Mouse (Mus musculus): ENCODE data around the gene Dennd1a. TPM values are rescaled to one million over a fixed set of nuclear protein-coding genes. Genes with fewer than 3 reads are reported as not detected.

Dennd1a gene
- polyA plus RNA-seq, 1 experiment from 2014 or later, result 10.3 TPM

- Histone ChIP-seq H3K36me3 (ENCODE audit: control insufficient read depth, insufficient read depth) (peaks cover 21% of the 10 kb centered on the region), H3K9me3 (ENCODE audit: control insufficient read depth) (no peaks in the 10 kb centered on the region), H3K4me1 (replicated peaks; ENCODE audit: control insufficient read depth, insufficient read depth, low read length) (0 out of 2 replicates have a peak, but pooled peaks cover 2% of the 10 kb centered on the region), H3K4me3 (ENCODE audit: low read depth, low read length) (no peak overlapping the region), H3K27ac (ENCODE audit: low read depth, low read length) (no peak overlapping the region), H3K9ac (ENCODE audit: low read depth, low read length) (no peak overlapping the region), H3K4me2 (replicated peaks; ENCODE audit: low read depth) (no peak overlapping the region), H3K27me3 (replicated peaks; ENCODE audit: control insufficient read depth, insufficient read depth, low read length) (0 out of 2 replicates have a peak, but pooled peaks cover 8% of the 10 kb centered on the region)
- ATAC-seq, result no peak
- 83% methylated on average over 4 of the region's 4 CpGs for WGBS
- TF ChIP-seq CTCF (IDR thresholded peaks at IDR 0.05; ENCODE audit: low read depth), result no peak
These were observed 490.1 kb downstream of the Dennd1a start for GRCm38 (mm10) chr2:37797046-37797445.

GRCm38 (mm10) chr2:37796021-37796420 is 491.2 kb downstream of the Dennd1a start:
- no peak overlapping the region for H3K27ac ChIP-seq (ENCODE audit: low read depth, low read length)
- TF ChIP-seq CTCF (IDR thresholded peaks at IDR 0.05; ENCODE audit: low read depth), result no peak
- no peak overlapping the region for H3K9ac ChIP-seq (ENCODE audit: low read depth, low read length)

GRCm38 (mm10) chr2:37791340-37791739 is 495.9 kb downstream of the Dennd1a start:
- H3K9ac ChIP-seq (ENCODE audit: low read depth, low read length), result no peak overlapping the region
- no peaks in the 10 kb centered on the region for H3K36me3 ChIP-seq (ENCODE audit: control insufficient read depth, insufficient read depth)
- H3K4me3 ChIP-seq (ENCODE audit: low read depth, low read length), result no peak overlapping the region
- no peaks in the 10 kb centered on the region for H3K9me3 ChIP-seq (ENCODE audit: control insufficient read depth)
- peaks cover 14% of the 10 kb centered on the region; the same call in 1 of the 2 replicates for H3K27me3 ChIP-seq (replicated peaks; ENCODE audit: control insufficient read depth, insufficient read depth, low read length)
- 0 out of 2 replicates have a peak, but pooled peaks cover under 1% of the 10 kb centered on the region for H3K4me1 ChIP-seq (replicated peaks; ENCODE audit: control insufficient read depth, insufficient read depth, low read length)
- no peak overlapping the region for H3K27ac ChIP-seq (ENCODE audit: low read depth, low read length)
- no peak for ATAC-seq
- WGBS, result 77% methylated on average over 4 of the region's 4 CpGs
- TF ChIP-seq CTCF (IDR thresholded peaks at IDR 0.05; ENCODE audit: low read depth), result no peak
- H3K4me2 ChIP-seq (replicated peaks; ENCODE audit: low read depth), result no peak overlapping the region

More at GRCm38 (mm10) chr2:37796021-37796420, 491.2 kb downstream of the Dennd1a start:
- Histone ChIP-seq H3K4me3 (ENCODE audit: low read depth, low read length) (no peak overlapping the region), H3K9me3 (ENCODE audit: control insufficient read depth) (no peaks in the 10 kb centered on the region), H3K27me3 (replicated peaks; ENCODE audit: control insufficient read depth, insufficient read depth, low read length) (0 out of 2 replicates have a peak, but pooled peaks cover 8% of the 10 kb centered on the region), H3K36me3 (ENCODE audit: control insufficient read depth, insufficient read depth) (peaks cover 12% of the 10 kb centered on the region), H3K4me1 (replicated peaks; ENCODE audit: control insufficient read depth, insufficient read depth, low read length) (0 out of 2 replicates have a peak, but pooled peaks cover 2% of the 10 kb centered on the region), H3K4me2 (replicated peaks; ENCODE audit: low read depth) (no peak overlapping the region)
- ATAC-seq, result no peak
- WGBS, result 27% methylated on average over 1 of the region's 1 CpGs

GRCm38 (mm10) chr2:37790738-37791137 is 496.5 kb downstream of the Dennd1a start:
- TF ChIP-seq CTCF (IDR thresholded peaks at IDR 0.05; ENCODE audit: low read depth), result no peak
- WGBS, result 92% methylated on average over 14 of the region's 14 CpGs

GRCm38 (mm10) chr2:37789995-37790394 is 497.2 kb downstream of the Dennd1a start:
- Histone ChIP-seq H3K4me2 (replicated peaks; ENCODE audit: low read depth) (no peak overlapping the region), H3K9ac (ENCODE audit: low read depth, low read length) (no peak overlapping the region), H3K27me3 (replicated peaks; ENCODE audit: control insufficient read depth, insufficient read depth, low read length) (peaks cover 17% of the 10 kb centered on the region; the same call in 1 of the 2 replicates), H3K4me3 (ENCODE audit: low read depth, low read length) (no peak overlapping the region), H3K4me1 (replicated peaks; ENCODE audit: control insufficient read depth, insufficient read depth, low read length) (no peaks in the 10 kb centered on the region), H3K27ac (ENCODE audit: low read depth, low read length) (no peak overlapping the region), H3K36me3 (ENCODE audit: control insufficient read depth, insufficient read depth) (no peaks in the 10 kb centered on the region), H3K9me3 (ENCODE audit: control insufficient read depth) (no peaks in the 10 kb centered on the region)
- TF ChIP-seq CTCF (IDR thresholded peaks at IDR 0.05; ENCODE audit: low read depth), result no peak
- ATAC-seq, result no peak
- 85% methylated on average over 10 of the region's 10 CpGs for WGBS

More at GRCm38 (mm10) chr2:37790738-37791137, 496.5 kb downstream of the Dennd1a start:
- Histone ChIP-seq H3K4me2 (replicated peaks; ENCODE audit: low read depth) (no peak overlapping the region), H3K27ac (ENCODE audit: low read depth, low read length) (no peak overlapping the region), H3K4me1 (replicated peaks; ENCODE audit: control insufficient read depth, insufficient read depth, low read length) (no peaks in the 10 kb centered on the region), H3K27me3 (replicated peaks; ENCODE audit: control insufficient read depth, insufficient read depth, low read length) (peaks cover 17% of the 10 kb centered on the region; the same call in 1 of the 2 replicates), H3K36me3 (ENCODE audit: control insufficient read depth, insufficient read depth) (no peaks in the 10 kb centered on the region), H3K9ac (ENCODE audit: low read depth, low read length) (no peak overlapping the region), H3K9me3 (ENCODE audit: control insufficient read depth) (no peaks in the 10 kb centered on the region), H3K4me3 (ENCODE audit: low read depth, low read length) (no peak overlapping the region)
- ATAC-seq, result no peak

GRCm38 (mm10) chr2:37789029-37789428 is 498.2 kb downstream of the Dennd1a start:
- 73% methylated on average over 5 of the region's 5 CpGs for WGBS
- no peak overlapping the region for H3K27ac ChIP-seq (ENCODE audit: low read depth, low read length)
- H3K27me3 ChIP-seq (replicated peaks; ENCODE audit: control insufficient read depth, insufficient read depth, low read length), result peaks cover 17% of the 10 kb centered on the region; the same call in 1 of the 2 replicates
- no peak for TF ChIP-seq CTCF (IDR thresholded peaks at IDR 0.05; ENCODE audit: low read depth)
- no peaks in the 10 kb centered on the region for H3K9me3 ChIP-seq (ENCODE audit: control insufficient read depth)
- H3K9ac ChIP-seq (ENCODE audit: low read depth, low read length), result no peak overlapping the region
- no peaks in the 10 kb centered on the region for H3K36me3 ChIP-seq (ENCODE audit: control insufficient read depth, insufficient read depth)
- no peaks in the 10 kb centered on the region for H3K4me1 ChIP-seq (replicated peaks; ENCODE audit: control insufficient read depth, insufficient read depth, low read length)
- no peak for ATAC-seq
- H3K4me2 ChIP-seq (replicated peaks; ENCODE audit: low read depth), result no peak overlapping the region
- H3K4me3 ChIP-seq (ENCODE audit: low read depth, low read length), result no peak overlapping the region
